Mouse (Mus musculus): ENCODE measurements around the gene Abcf1. TPM values are rescaled to one million over a fixed set of nuclear protein-coding genes. Genes with fewer than 3 reads are reported as not detected.

Abcf1 gene
- total and polyA plus RNA-seq, 3 experiments: 52.8 to 290 (median 110) TPM

- TF ChIP-seq ETS1 (conservative IDR thresholded peaks at IDR 0.05; ENCODE audit: low read depth, low read length) (no peak), ELF1 (IDR thresholded peaks at IDR 0.05; ENCODE audit: low read depth, low read length) (no peak), MEF2A (IDR thresholded peaks at IDR 0.05; ENCODE audit: borderline replicate concordance, low read depth, low read length) (0 out of 2 replicates have a peak, but pooled peaks have one; percentile 9), USF1 (IDR thresholded peaks at IDR 0.05; ENCODE audit: low read depth, low read length) (no peak), TBP (conservative IDR thresholded peaks at IDR 0.05; ENCODE audit: low read depth, low read length) (peak; percentile 97), RCOR1 (conservative IDR thresholded peaks at IDR 0.05; ENCODE audit: low read depth, low read length) (no peak), MXI1 (IDR thresholded peaks at IDR 0.05; ENCODE audit: low read depth, low read length) (peak; percentile 60), EP300 (IDR thresholded peaks at IDR 0.05; ENCODE audit: low read length) (peak; percentile 39; the same call in 1 of the 2 replicates), KAT2A (IDR thresholded peaks at IDR 0.05; ENCODE audit: insufficient replicate concordance, low read length) (no peak), HCFC1 (IDR thresholded peaks at IDR 0.05; ENCODE audit: low read depth, low read length) (no peak), MAZ (IDR thresholded peaks at IDR 0.05; ENCODE audit: low read depth, low read length) (no peak)
These were observed 28.4 kb upstream of the Abcf1 start (continued) for GRCm38 (mm10) chr17:35997713-35998510.

GRCm38 (mm10) chr17:35996949-35997348 is 27.4 kb upstream of the Abcf1 start:
- peaks cover 40% of the 10 kb centered on the region for H3K79me2 ChIP-seq (replicated peaks; ENCODE audit: control insufficient read depth, extremely low read depth, insufficient read depth, poor library complexity, severe bottlenecking)
- peak; percentile 99 for DNase-seq (ENCODE audit: extremely low read depth)
- no peaks in the 10 kb centered on the region for H3K27me3 ChIP-seq (replicated peaks)
- H3K36me3 ChIP-seq (replicated peaks in 1 of 2; ENCODE audit: control insufficient read depth in 1 of 2, insufficient read depth in 1 of 2, low read length in 1 of 2): peaks cover 0 to under 1% of the 10 kb centered on the region in 2 experiments
- in situ Hi-C loops (cut with MboI; ENCODE audit: low pct_ligation_motif_present, low pct_unique_long_range_greater_than_20kb, low sequenced_read_pairs): no loop called here
- peaks cover under 1% of the 10 kb centered on the region for H3K9me3 ChIP-seq (replicated peaks; ENCODE audit: low read length)
- H3K4me1 ChIP-seq (ENCODE audit: control insufficient read depth in 1 of 2, insufficient read depth in 2 of 2): peaks cover 7 to 29% of the 10 kb centered on the region in 2 experiments; a peak in 2 of 4 replicates
- H3K4me3 ChIP-seq (replicated peaks in 1 of 3; ENCODE audit: low read depth in 2 of 3, low read length in 2 of 3, poor library complexity in 1 of 3): peak overlapping the region in 1 of 3 experiments; percentile 36
- H3K9ac ChIP-seq (ENCODE audit: insufficient read depth, low read depth): peak overlapping the region; percentile 28; the same call in 1 of the 2 replicates
- no peak overlapping the region for H3K27ac ChIP-seq (ENCODE audit: insufficient read depth, low read depth)
- peak overlapping the region; percentile 94; the same call in 1 of the 2 replicates for H3K4me2 ChIP-seq (ENCODE audit: insufficient read depth, low read depth, poor library complexity, severe bottlenecking)
- dilution Hi-C loops (cut with MboI; ENCODE audit: extremely low pct_ligation_motif_present, extremely low pct_unique_long_range_greater_than_20kb, low sequenced_read_pairs): no loop called here
- no peak for TF ChIP-seq NRF1 (IDR thresholded peaks at IDR 0.05; ENCODE audit: low read depth, low read length)
- TF ChIP-seq CHD1 (IDR thresholded peaks at IDR 0.05; ENCODE audit: low read depth, low read length): no peak
- TF ChIP-seq MAFK (IDR thresholded peaks at IDR 0.05; ENCODE audit: insufficient replicate concordance, low read length): no peak
- TF ChIP-seq IRF4 (IDR thresholded peaks at IDR 0.05; ENCODE audit: low read depth, low read length): peak; percentile 50; the same call in 1 of the 2 replicates
- TF ChIP-seq MXI1 (IDR thresholded peaks at IDR 0.05; ENCODE audit: low read depth, low read length): peak; percentile 15; the same call in 1 of the 2 replicates
- TF ChIP-seq HCFC1 (IDR thresholded peaks at IDR 0.05; ENCODE audit: low read depth, low read length): no peak; the same call in 1 of the 2 replicates
- TF ChIP-seq ZNF384 (IDR thresholded peaks at IDR 0.05; ENCODE audit: low read depth, low read length): no peak
- no peak; the same call in 1 of the 2 replicates for TF ChIP-seq ELF1 (IDR thresholded peaks at IDR 0.05; ENCODE audit: low read depth, low read length)
- no peak for TF ChIP-seq SIN3A (IDR thresholded peaks at IDR 0.05; ENCODE audit: low read length)
- TF ChIP-seq MAZ (IDR thresholded peaks at IDR 0.05; ENCODE audit: low read depth, low read length): no peak
- TF ChIP-seq UBTF (IDR thresholded peaks at IDR 0.05; ENCODE audit: low read depth, low read length): no peak
- no peak for TF ChIP-seq JUND (conservative IDR thresholded peaks at IDR 0.05; ENCODE audit: low read depth, low read length)
- TF ChIP-seq MEF2A (IDR thresholded peaks at IDR 0.05; ENCODE audit: borderline replicate concordance, low read depth, low read length): peak; percentile 60; the same call in 1 of the 2 replicates
- no peak for TF ChIP-seq MAX (IDR thresholded peaks at IDR 0.05; ENCODE audit: low read length)
- no peak for TF ChIP-seq PAX5 (IDR thresholded peaks at IDR 0.05; ENCODE audit: low read length)
- no peak for TF ChIP-seq ZMIZ1 (IDR thresholded peaks at IDR 0.05; ENCODE audit: low read depth, low read length)
- TF ChIP-seq POLR2A (IDR thresholded peaks at IDR 0.05; ENCODE audit: low read depth, low read length): peak; percentile 26; the same call in 1 of the 2 replicates
- no peak; the same call in 1 of the 2 replicates for TF ChIP-seq NELFE (IDR thresholded peaks at IDR 0.05; ENCODE audit: low read depth, low read length)
- peak; percentile 83 for TF ChIP-seq RAD21 (IDR thresholded peaks at IDR 0.05; ENCODE audit: low read depth, low read length)
- peak; percentile 48; the same call in 1 of the 2 replicates for TF ChIP-seq BHLHE40 (IDR thresholded peaks at IDR 0.05; ENCODE audit: low read depth, low read length)
- no peak for TF ChIP-seq ZKSCAN1 (IDR thresholded peaks at IDR 0.05; ENCODE audit: borderline replicate concordance, low read depth, low read length)
- TF ChIP-seq RCOR1 (conservative IDR thresholded peaks at IDR 0.05; ENCODE audit: low read depth, low read length): no peak
- TF ChIP-seq EP300 (IDR thresholded peaks at IDR 0.05; ENCODE audit: low read length): no peak
- no peak for TF ChIP-seq USF1 (IDR thresholded peaks at IDR 0.05; ENCODE audit: low read depth, low read length)
- TF ChIP-seq TCF12 (IDR thresholded peaks at IDR 0.05; ENCODE audit: low read depth, low read length): no peak
- TF ChIP-seq USF2 (conservative IDR thresholded peaks at IDR 0.05; ENCODE audit: low read depth, low read length): no peak
- no peak for TF ChIP-seq GABPA (IDR thresholded peaks at IDR 0.05; ENCODE audit: insufficient replicate concordance, low read depth, low read length)
- TF ChIP-seq ETS1 (conservative IDR thresholded peaks at IDR 0.05; ENCODE audit: low read depth, low read length): no peak; the same call in 1 of the 2 replicates
- peak; percentile 96 for TF ChIP-seq SMC3 (IDR thresholded peaks at IDR 0.05; ENCODE audit: low read depth, low read length)
- no peak for TF ChIP-seq E2F4 (IDR thresholded peaks at IDR 0.05; ENCODE audit: insufficient replicate concordance, low read depth, low read length)
- TF ChIP-seq POLR2AphosphoS2 (IDR thresholded peaks at IDR 0.05; ENCODE audit: low read depth, low read length): no peak
